Mouse (Mus musculus): Measurements from ENCODE around the gene Ptpn18.
"Not testable (repeated sequence)": the region's sequence is repeated elsewhere in the genome, so short reads cannot be mapped to it uniquely, and the experiment has no call there.

Gene Ptpn18

DNA sequence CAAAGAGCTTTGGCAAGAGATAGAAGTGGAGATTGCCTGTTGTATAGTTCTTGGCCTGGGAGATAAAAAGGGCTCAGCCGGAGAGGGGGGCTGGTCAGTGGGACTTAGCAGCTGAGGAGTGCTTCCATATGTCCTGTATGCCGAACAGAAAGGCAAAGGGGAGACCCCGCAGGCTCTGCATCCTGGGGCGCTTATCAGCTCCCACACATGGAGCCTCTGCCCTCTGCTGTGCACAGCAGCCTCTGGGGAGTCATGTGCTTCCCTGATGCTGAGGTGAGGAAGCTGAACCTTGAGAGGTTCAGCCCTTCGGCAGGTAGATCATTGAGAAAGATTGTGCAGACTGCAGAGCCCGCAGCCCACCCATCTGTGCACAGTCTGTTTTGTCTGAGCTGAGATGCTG, 57.7 kb downstream of the Ptpn18 start:
- DNase-seq (ENCODE audit: low spot score), result not testable (repeated sequence)

DNA sequence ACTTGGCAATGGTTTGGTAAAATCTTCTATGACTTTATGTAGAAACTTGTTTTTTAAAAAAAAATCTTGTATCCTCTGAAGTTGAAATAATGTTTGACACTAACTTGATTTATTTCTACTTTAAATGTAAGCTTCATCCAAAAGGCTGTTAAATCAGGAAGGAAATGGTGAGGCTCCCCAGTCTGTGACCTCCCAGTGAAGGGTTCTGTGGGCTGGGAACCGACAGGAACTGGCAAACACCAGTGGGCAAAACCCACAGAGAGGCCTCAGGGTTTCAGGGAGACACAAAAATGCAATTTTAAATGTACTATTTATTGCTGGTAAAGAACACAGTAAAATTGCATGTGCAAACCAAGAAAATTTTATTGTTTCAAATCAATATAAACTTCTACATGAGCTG, 58.2 kb downstream of the Ptpn18 start:
- DNase-seq (ENCODE audit: low spot score), result not testable (repeated sequence)

DNA sequence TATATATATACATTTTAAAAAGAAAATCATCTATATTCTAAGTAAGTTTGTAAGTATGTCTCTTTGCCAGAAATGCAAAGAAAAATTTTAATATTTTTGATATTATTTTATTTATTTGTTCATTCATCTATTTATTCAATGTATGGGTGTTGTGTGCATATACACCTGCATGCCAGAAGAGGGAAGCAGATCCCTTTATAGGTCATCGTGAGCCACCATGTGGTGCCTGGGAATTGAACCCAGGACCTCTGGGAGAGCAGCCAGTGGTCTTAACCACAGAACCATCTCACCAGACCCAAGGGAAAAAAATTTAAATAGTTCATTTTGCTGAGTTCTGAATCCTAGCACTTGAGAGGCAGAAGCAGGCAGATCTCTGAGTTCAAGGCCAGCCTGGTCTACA, 58.7 kb downstream of the Ptpn18 start:
- no peak for DNase-seq (ENCODE audit: low spot score)

DNA sequence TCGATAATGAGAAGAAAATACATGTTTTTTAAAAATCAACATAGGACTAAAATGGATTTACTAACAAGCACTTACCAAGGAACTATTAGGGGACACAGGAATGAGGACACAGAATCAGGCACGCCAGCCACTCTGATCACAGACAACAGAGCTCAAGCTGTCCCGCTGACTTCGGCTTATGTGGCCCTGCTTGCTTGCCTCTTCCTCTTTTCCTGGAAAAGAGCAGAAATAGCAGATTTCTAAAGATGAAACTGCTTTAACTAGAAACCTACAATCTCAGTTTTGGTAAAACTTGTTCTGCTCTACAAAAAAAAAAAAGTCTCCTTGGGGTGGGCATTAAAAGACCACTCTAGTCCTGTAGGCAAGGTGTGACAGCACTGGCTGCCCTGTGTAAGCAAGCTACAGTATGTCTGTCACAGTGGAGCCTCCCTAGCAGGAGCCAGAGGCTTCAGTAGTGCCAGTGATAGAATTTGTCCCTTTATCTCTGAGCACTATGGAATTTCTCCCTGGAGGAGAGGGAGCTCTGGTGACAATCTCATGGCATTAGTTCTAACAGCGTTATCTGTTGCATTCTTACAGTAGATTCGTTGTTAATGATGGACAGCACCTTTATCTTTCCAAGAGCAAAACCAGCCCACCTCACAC, 62.8 kb downstream of the Ptpn18 start:
- DNase-seq (ENCODE audit: low spot score), result no peak

DNA sequence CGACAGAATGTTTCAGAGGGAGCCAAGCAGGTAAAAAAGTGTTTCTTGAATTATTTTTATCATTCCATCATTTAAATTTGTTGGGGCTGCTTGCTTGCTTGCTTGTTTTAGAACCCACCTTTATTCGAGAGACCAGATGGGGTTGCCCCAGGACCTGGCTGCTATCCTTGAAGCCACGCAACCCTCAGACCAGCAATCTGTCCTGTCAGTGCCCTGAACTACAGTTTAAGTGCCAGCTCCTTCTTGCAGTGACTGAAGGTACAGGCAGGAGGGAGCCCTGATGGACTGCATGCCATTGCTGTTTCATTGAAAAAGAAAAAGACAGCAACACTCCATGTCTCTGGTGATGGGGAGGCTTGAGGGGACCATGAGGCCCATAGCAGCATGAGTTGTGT, 63.3 kb downstream of the Ptpn18 start:
- DNase-seq (ENCODE audit: low spot score), result no peak

DNA sequence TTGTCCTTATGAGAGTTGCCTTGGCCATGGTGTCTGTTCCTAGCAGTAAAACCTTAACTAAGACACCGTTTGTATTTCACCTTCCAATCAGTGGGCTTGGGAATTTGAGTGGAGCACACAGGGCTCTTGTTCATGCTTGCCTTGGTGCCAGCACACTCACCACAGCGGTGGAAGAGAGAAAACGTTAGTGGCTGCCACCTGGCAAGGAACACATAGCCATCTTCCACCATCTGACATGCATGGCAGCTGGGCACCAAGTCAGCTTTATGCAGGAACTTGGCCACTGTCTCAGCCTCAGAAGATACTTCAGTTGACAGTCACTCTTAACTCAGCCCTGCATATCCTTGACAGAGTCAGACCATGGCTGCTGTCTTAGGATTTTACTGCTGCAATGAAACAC, 64.1 kb downstream of the Ptpn18 start:
- no peak for DNase-seq (ENCODE audit: low spot score)
